Mouse (Mus musculus): Measurements from ENCODE around the gene Hist2h3c1. TPM values are rescaled to one million over a fixed set of nuclear protein-coding genes. Genes with fewer than 3 reads are reported as not detected.
"Not testable (repeated sequence)": the region's sequence is repeated elsewhere in the genome, so short reads cannot be mapped to it uniquely, and the experiment has no call there.

The Hist2h3c1 gene
- polyA plus RNA-seq (2012; rRNA removed), result not detected in 2 replicates

- not testable (repeated sequence) for H3K4me1 ChIP-seq (ENCODE audit: control insufficient read depth, insufficient read depth, insufficient read length); H3K36me3 ChIP-seq (ENCODE audit: control insufficient read depth, insufficient read depth, low read length); DNase-seq (ENCODE audit: low read depth in 1 of 2, low spot score in 2 of 2); H3K27me3 ChIP-seq (ENCODE audit: control insufficient read depth, insufficient read depth, low read length)
- WGBS, result 0% methylated on average over 10 of the region's 47 CpGs
- Histone ChIP-seq H3K27ac (ENCODE audit: insufficient read depth, low read length) (peak within 1 kb of the TSS; percentile 89), H3K4me3 (ENCODE audit: extremely low read depth, insufficient read depth, insufficient read length) (peak within 1 kb of the TSS; percentile 60; the same call in 1 of the 2 replicates)
Observed at GRCm38 (mm10) chr3:96246427-96246856, at the start of gene Hist2h3c1. Hist2h3c1 (plus strand) TSS chr3:96246685.

- H3K27me3 ChIP-seq (ENCODE audit: control insufficient read depth, insufficient read depth, low read length), result no peaks in the 10 kb centered on the region
- DNase-seq (ENCODE audit: low read depth in 1 of 2, low spot score in 2 of 2), result peak; percentile 77 to 85
- under 1% methylated on average over 50 of the region's 50 CpGs for WGBS
- peaks cover 23% of the 10 kb centered on the region; the same call in 1 of the 2 replicates for H3K4me1 ChIP-seq (ENCODE audit: control insufficient read depth, insufficient read depth, insufficient read length)
- peak overlapping the region; percentile 72 for H3K4me3 ChIP-seq (ENCODE audit: extremely low read depth, insufficient read depth, insufficient read length)
- TF ChIP-seq POLR2A (IDR thresholded peaks at IDR 0.05; ENCODE audit: low read depth, low read length) (peak; percentile 90), CTCF (IDR thresholded peaks at IDR 0.05; ENCODE audit: extremely low read depth, insufficient read depth, insufficient read length, insufficient replicate concordance) (no peak)
- no peaks in the 10 kb centered on the region for H3K36me3 ChIP-seq (ENCODE audit: control insufficient read depth, insufficient read depth, low read length)
- peak overlapping the region; percentile 91 for H3K27ac ChIP-seq (ENCODE audit: insufficient read depth, low read length)
Observed at GRCm38 (mm10) chr3:96197129-96197749, 49.2 kb upstream of the Hist2h3c1 start.

GRCm38 (mm10) chr3:96198181-96198580, 48.3 kb upstream of the Hist2h3c1 start:
- 2% methylated on average over 6 of the region's 6 CpGs for WGBS
- H3K4me1 ChIP-seq (ENCODE audit: control insufficient read depth, insufficient read depth, insufficient read length), result peaks cover 23% of the 10 kb centered on the region; the same call in 1 of the 2 replicates
- H3K27me3 ChIP-seq (ENCODE audit: control insufficient read depth, insufficient read depth, low read length), result no peaks in the 10 kb centered on the region
- TF ChIP-seq POLR2A (IDR thresholded peaks at IDR 0.05; ENCODE audit: low read depth, low read length), result peak; percentile 3; the same call in 1 of the 2 replicates
- TF ChIP-seq CTCF (IDR thresholded peaks at IDR 0.05; ENCODE audit: extremely low read depth, insufficient read depth, insufficient read length, insufficient replicate concordance), result no peak
- peak in 1 of 2 experiments; percentile 76 for DNase-seq (ENCODE audit: low read depth in 1 of 2, low spot score in 2 of 2)
- H3K27ac ChIP-seq (ENCODE audit: insufficient read depth, low read length), result peak overlapping the region; percentile 84
- no peaks in the 10 kb centered on the region for H3K36me3 ChIP-seq (ENCODE audit: control insufficient read depth, insufficient read depth, low read length)
- peak overlapping the region; percentile 25 for H3K4me3 ChIP-seq (ENCODE audit: extremely low read depth, insufficient read depth, insufficient read length)

GRCm38 (mm10) chr3:96198601-96199251, 47.8 kb upstream of the Hist2h3c1 start:
- WGBS, result 30% methylated on average over 8 of the region's 8 CpGs
- H3K27me3 ChIP-seq (ENCODE audit: control insufficient read depth, insufficient read depth, low read length); H3K27ac ChIP-seq (ENCODE audit: insufficient read depth, low read length); H3K36me3 ChIP-seq (ENCODE audit: control insufficient read depth, insufficient read depth, low read length); H3K4me3 ChIP-seq (ENCODE audit: extremely low read depth, insufficient read depth, insufficient read length); DNase-seq (ENCODE audit: low read depth in 1 of 2, low spot score in 2 of 2): not testable (repeated sequence)
- H3K4me1 ChIP-seq (ENCODE audit: control insufficient read depth, insufficient read depth, insufficient read length), result peaks cover 23% of the 10 kb centered on the region; the same call in 1 of the 2 replicates

GRCm38 (mm10) chr3:96199731-96200130, 46.8 kb upstream of the Hist2h3c1 start:
- no peak for DNase-seq (ENCODE audit: low read depth in 1 of 2, low spot score in 2 of 2)
- 43% methylated on average over 2 of the region's 2 CpGs for WGBS
- TF ChIP-seq POLR2A (IDR thresholded peaks at IDR 0.05; ENCODE audit: low read depth, low read length) (no peak), CTCF (IDR thresholded peaks at IDR 0.05; ENCODE audit: extremely low read depth, insufficient read depth, insufficient read length, insufficient replicate concordance) (no peak)

GRCm38 (mm10) chr3:96207819-96208218, 38.7 kb upstream of the Hist2h3c1 start:
- WGBS, result 72% methylated on average over 3 of the region's 3 CpGs
- Histone ChIP-seq H3K27me3 (ENCODE audit: control insufficient read depth, insufficient read depth, low read length) (no peaks in the 10 kb centered on the region), H3K4me3 (ENCODE audit: extremely low read depth, insufficient read depth, insufficient read length) (no peak overlapping the region), H3K36me3 (ENCODE audit: control insufficient read depth, insufficient read depth, low read length) (no peaks in the 10 kb centered on the region), H3K27ac (ENCODE audit: insufficient read depth, low read length) (no peak overlapping the region), H3K4me1 (ENCODE audit: control insufficient read depth, insufficient read depth, insufficient read length) (no peaks in the 10 kb centered on the region)
- TF ChIP-seq POLR2A (IDR thresholded peaks at IDR 0.05; ENCODE audit: low read depth, low read length) (no peak), CTCF (IDR thresholded peaks at IDR 0.05; ENCODE audit: extremely low read depth, insufficient read depth, insufficient read length, insufficient replicate concordance) (no peak)
- no peak for DNase-seq (ENCODE audit: low read depth in 1 of 2, low spot score in 2 of 2)

More at GRCm38 (mm10) chr3:96199731-96200130, 46.8 kb upstream of the Hist2h3c1 start:
- H3K4me1 ChIP-seq (ENCODE audit: control insufficient read depth, insufficient read depth, insufficient read length), result peaks cover 23% of the 10 kb centered on the region; the same call in 1 of the 2 replicates
- no peak overlapping the region for H3K4me3 ChIP-seq (ENCODE audit: extremely low read depth, insufficient read depth, insufficient read length)
- no peak overlapping the region for H3K27ac ChIP-seq (ENCODE audit: insufficient read depth, low read length)
- no peaks in the 10 kb centered on the region for H3K27me3 ChIP-seq (ENCODE audit: control insufficient read depth, insufficient read depth, low read length)
- H3K36me3 ChIP-seq (ENCODE audit: control insufficient read depth, insufficient read depth, low read length), result no peaks in the 10 kb centered on the region

GRCm38 (mm10) chr3:96209242-96209641, 37.2 kb upstream of the Hist2h3c1 start:
- 57% methylated on average over 15 of the region's 15 CpGs for WGBS
- Histone ChIP-seq H3K36me3 (ENCODE audit: control insufficient read depth, insufficient read depth, low read length) (no peaks in the 10 kb centered on the region), H3K27me3 (ENCODE audit: control insufficient read depth, insufficient read depth, low read length) (no peaks in the 10 kb centered on the region), H3K4me1 (ENCODE audit: control insufficient read depth, insufficient read depth, insufficient read length) (no peaks in the 10 kb centered on the region), H3K4me3 (ENCODE audit: extremely low read depth, insufficient read depth, insufficient read length) (no peak overlapping the region), H3K27ac (ENCODE audit: insufficient read depth, low read length) (no peak overlapping the region)
- DNase-seq (ENCODE audit: low read depth in 1 of 2, low spot score in 2 of 2), result no peak
- TF ChIP-seq POLR2A (IDR thresholded peaks at IDR 0.05; ENCODE audit: low read depth, low read length) (no peak), CTCF (IDR thresholded peaks at IDR 0.05; ENCODE audit: extremely low read depth, insufficient read depth, insufficient read length, insufficient replicate concordance) (no peak)

Data from spleen, adult 2 months (tissue).